Mouse (Mus musculus): ENCODE results near the gene Kif2c. TPM values are rescaled to one million over a fixed set of nuclear protein-coding genes. Genes with fewer than 3 reads are reported as not detected.
"Not testable (repeated sequence)": the region's sequence is repeated elsewhere in the genome, so short reads cannot be mapped to it uniquely, and the experiment has no call there.

Gene Kif2c
- total RNA-seq, 2 experiments from 2014 or later: 0.36 to 0.40 TPM

GRCm38 (mm10) chr4:117189382-117189855, 7.0 kb upstream of the Kif2c start:
- DNase-seq: peak; percentile 65

- no peak for DNase-seq
These were observed 6.5 kb upstream of the Kif2c start for GRCm38 (mm10) chr4:117188969-117189368.

- not testable (repeated sequence) for DNase-seq
These were observed 289 bp upstream of the Kif2c start for GRCm38 (mm10) chr4:117182759-117183096.

DNA sequence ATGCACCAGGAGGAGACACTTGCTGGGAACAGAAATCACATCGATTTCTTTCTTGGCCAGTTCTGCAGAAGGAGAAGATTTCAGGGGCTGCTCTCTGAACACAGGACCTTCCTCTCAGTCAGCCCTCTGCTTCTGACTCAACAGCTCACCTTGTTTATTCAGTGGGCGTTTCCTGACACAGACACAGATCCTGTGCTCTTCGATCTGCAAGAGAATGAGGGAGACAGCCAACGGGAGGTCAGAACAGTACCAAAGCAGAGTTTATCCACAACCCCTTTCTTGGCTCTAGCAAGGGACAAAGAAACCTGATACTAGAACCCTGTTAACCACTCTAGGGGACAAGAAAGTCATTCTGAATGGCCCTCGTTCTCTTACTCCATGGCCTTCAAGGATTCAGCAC, 12.5 kb downstream of the Kif2c start:
- DNase-seq: no peak

DNA sequence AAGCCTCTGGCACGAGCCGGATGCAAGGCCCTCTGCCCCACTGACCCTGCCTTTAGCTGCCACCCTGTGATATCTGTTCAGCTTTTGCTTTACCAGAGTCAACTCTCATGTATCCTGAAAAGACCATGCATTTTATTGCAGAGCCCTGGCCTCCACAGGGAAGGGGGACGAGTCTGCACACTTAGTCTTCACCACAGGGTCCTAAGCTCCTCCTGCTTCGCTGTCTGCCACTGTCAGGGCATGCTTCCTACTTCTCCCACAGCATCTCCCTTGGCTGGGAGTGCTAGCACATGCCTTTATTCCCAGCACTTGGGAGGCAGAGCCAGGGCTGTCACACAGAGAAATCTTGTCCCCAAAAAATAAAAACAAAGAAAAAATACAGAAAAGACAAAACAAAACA, 21.3 kb downstream of the Kif2c start:
- no peak for DNase-seq

- DNase-seq: no peak
These were observed 22.8 kb downstream of the Kif2c start for GRCm38 (mm10) chr4:117159666-117160065.

DNA sequence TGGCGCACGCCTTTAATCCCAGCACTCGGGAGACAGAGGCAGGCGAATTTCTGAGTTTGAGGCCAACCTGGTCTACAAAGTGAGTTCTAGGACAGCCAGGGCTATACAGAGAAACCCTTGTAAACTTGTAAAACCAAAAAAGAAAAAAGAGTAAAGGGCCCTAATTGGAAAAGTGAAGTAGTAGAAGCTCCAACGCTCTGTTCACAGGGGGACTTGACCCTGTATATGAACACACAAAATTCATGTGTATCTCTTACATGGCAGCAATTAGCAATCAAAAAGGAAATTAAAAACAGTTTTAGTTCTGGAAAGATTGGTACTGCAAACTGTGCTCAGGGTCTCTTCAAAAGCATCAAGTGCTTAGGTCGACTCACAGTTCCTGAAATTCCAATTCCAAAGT, 26.1 kb downstream of the Kif2c start:
- no peak for DNase-seq

DNA sequence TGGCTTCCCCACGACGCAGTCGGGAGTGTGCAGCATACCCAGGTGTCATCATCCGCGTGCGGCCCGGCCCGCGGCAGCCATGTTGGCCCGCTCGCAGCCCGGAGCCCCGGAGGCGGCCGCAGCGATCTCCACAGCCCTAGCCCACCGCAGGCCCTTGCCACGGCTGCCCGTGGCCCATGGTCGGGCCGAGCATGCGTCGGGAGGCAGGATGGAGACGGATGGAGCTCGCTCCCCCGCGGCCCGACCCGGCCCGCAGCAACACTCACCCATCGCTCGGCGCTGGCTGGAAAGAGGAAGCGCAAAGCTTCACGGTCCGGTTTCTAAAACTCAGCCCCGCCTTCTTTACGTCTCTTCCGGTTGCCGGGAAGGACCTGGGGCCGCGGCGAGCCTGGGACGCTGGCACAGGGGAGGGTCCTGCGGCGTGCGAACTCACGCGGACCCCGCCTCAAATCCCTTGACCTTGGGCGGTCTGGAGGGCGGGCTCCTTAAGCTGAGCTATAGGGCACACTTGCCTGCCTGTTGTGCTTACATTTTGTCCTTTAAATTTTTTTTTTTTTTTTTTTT, 26.6 kb downstream of the Kif2c start, which contains the start of gene Rps8:
Rps8 (minus strand) TSS at position 452 of the 564 bp plus-strand sequence.
- DNase-seq: peak; percentile 84

- no peak for DNase-seq
These were observed 27.2 kb downstream of the Kif2c start for GRCm38 (mm10) chr4:117155020-117155791.

GRCm38 (mm10) chr4:117152714-117153113, 29.7 kb downstream of the Kif2c start:
- no peak for DNase-seq

GRCm38 (mm10) chr4:117151416-117151815, 31.0 kb downstream of the Kif2c start:
- no peak for DNase-seq

DNA sequence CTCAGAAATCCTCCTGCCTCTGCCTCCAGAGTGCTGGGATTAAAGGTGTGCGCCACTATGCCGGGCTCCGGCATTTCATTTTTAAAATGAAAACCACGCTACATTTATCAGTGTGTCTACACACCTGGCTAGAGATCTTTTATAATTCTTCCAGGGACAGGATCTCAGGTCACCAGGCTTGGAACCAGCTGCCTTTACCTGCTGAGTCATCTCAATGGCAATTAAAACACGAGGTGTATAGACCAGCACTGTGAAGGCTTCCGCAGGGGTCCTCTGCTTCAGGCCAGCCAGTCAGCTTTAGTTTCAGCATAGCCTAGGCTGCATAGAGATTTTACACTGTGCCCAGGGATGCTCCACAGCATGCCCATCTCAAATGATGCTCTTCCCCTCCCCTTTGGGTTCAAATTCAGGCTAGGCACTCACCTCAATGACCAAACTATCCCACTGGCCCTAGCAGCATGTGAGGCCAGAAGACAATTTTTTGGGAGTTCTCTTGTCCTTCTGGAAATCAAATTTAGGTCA, 32.2 kb downstream of the Kif2c start:
- no peak for DNase-seq

- no peak for DNase-seq
These were observed 32.9 kb downstream of the Kif2c start for GRCm38 (mm10) chr4:117149291-117150211.

DNA sequence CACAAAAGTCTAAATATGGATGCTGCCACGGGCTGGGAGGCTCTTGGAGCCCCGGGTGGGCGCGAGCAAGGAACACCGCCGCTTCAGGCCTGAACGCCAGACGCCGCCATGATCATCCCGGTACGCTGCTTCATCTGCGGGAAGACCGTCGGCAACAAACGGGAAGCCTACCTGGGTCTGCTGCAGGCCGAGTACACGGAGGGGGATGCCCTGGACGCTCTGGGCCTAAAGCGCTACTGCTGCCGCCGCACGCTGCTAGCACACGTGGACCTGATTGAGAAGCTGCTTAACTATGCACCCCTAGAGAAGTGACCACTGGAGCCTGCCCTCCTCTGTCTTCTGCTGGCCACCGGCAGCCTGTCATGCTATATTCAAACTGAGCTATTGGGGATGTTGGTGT, 33.6 kb downstream of the Kif2c start:
- DNase-seq: no peak

GRCm38 (mm10) chr4:117148047-117148713, 34.3 kb downstream of the Kif2c start:
- no peak for DNase-seq

- peak; percentile 71 for DNase-seq
These were observed 36.3 kb downstream of the Kif2c start for GRCm38 (mm10) chr4:117146176-117146575.

GRCm38 (mm10) chr4:117145248-117145647, 37.2 kb downstream of the Kif2c start:
- no peak for DNase-seq

- DNase-seq: no peak
These were observed 39.4 kb downstream of the Kif2c start for GRCm38 (mm10) chr4:117143023-117143422.

DNA sequence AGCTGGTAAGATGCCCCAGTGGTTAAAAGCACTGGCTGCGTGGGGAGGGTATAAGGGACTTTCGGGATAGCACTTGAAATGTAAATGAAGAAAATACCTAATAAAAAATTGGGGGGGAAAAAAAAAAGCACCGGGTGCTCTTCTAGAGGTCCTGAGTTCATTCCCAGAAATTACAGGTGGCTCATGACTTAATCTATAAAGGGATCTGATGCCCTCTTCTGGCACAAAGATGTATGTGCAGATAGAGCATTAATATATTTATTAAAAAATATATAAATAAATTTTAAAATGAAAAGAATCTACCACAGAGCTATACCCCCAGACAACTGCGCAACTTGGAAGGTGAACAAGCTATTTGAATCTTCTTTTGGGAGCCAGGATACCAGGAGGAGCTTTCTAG, 41.8 kb downstream of the Kif2c start:
- no peak for DNase-seq

DNA sequence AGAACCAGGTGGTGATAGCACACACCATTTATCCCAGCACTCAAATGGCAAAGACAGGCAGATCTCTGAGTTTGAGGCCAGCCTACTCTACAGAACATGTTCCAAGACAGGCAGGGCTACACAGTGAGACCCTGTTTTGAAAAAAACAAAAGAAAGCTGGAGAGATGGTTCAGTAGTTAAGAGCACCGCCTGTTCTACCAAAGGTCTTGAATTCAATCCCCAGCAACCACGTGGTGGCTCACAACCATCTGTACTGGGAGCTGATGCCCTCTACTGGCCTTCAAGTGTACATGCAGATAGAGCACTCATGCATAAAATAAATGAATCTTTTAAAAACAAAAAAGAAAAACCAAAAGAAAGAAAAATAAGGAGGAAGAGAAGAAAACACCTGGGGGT, 43.2 kb downstream of the Kif2c start:
- no peak for DNase-seq

DNA sequence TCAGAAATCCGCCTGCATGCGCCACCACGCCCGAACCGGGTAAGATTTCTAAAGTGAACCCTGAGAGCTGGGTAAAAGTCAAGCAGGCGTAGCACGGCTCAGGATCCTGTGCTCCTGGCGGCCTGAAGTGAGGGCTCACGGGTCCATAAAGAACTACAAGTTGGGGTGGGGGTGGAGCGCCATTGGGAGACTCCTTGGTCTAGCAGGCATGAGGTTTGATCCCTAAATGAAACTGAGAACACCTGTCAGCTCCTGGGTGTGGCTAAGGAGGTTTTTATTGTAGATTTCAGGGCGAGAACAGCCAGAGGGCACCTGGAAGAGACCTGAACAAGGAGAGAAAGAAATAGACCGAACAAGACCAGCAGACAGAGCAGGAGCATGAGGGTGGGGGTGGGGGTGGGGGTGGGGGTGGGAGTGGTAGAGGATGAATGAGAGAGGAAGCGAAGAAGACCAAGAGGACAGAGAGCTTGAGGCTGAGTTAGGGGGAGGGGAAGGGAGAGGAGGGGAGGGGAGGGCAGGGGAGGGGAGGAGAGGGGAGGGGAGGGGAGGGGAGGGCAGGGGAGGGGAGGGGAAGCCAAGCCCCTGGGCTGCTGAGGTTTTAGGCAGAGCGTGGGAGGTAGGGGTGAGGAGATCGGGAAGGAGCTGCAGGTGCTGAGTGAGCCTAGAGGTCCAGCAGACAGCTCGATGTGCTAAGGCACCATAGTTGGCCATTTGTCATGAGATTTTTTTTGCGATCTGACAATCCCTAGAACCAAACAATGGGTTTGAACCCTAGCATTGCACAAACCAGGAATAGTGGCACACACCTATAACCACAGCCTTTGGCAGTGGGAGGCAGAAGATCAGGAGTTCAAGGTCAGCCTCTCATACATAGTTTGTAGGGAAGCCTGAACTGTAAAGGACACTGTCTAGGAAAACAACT, 43.9 kb downstream of the Kif2c start:
- no peak for DNase-seq

Measured in gastrocnemius, postnatal 25 days (tissue).